Mouse (Mus musculus) heart, embryonic 10.5 days (tissue): Measurements from ENCODE around the gene Ephb1. TPM values are rescaled to one million over a fixed set of nuclear protein-coding genes. Genes with fewer than 3 reads are reported as not detected.

Experiments used
- DNase-seq: peaks from one replicate; pipeline ENCODE4 v3.0.0-alpha.2; 2017; ENCODE audit warnings: low spot score
- H3K27ac ChIP-seq: fragments of 300-500 bp; sonication (generic); 2 replicates; pipeline ENCODE4 v1.5.1; 2016; ENCODE audit warnings: mild to moderate bottlenecking
- H3K27me3 ChIP-seq: fragments of 300-500 bp; sonication (generic); 2 replicates; pipeline ENCODE4 v1.6.1; 2016; ENCODE audit warnings: mild to moderate bottlenecking; ENCODE audit not compliant: poor library complexity, insufficient read depth, severe bottlenecking
- H3K36me3 ChIP-seq: fragments of 300-500 bp; sonication (generic); 2 replicates; pipeline ENCODE4 v1.6.1; 2016; ENCODE audit warnings: mild to moderate bottlenecking, moderate library complexity
- H3K4me1 ChIP-seq: fragments of 300-500 bp; sonication (generic); 2 replicates; pipeline ENCODE4 v1.6.1; 2016; ENCODE audit warnings: mild to moderate bottlenecking
- H3K4me3 ChIP-seq: fragments of 300-500 bp; sonication (generic); 2 replicates; pipeline ENCODE4 v1.5.1; 2016; ENCODE audit warnings: mild to moderate bottlenecking, moderate library complexity
- H3K9me3 ChIP-seq: fragments of 300-500 bp; sonication (generic); 2 replicates; pipeline ENCODE4 v1.6.1; 2016; ENCODE audit warnings: mild to moderate bottlenecking, moderate library complexity
- WGBS: fragments of 180-500 bp; shearing (Covaris S2); methylation state at CpG from one replicate; pipeline ENCODE4 v1.1.7; 2016; 5-methylcytosine and 5-hydroxymethylcytosine counted together
- polyA plus RNA-seq: library from polyadenylated mRNA; unstranded; fragments of >200 nt; fragmentation: Nextera tagmentation; extraction: Ambion mirVana; gene quantifications from 2 replicates; pipeline ENCODE4 v1.2.1, GENCODE M21; 2016

The Ephb1 gene
- polyA plus RNA-seq, 1 experiment from 2014 or later = 1.3 TPM

DNA sequence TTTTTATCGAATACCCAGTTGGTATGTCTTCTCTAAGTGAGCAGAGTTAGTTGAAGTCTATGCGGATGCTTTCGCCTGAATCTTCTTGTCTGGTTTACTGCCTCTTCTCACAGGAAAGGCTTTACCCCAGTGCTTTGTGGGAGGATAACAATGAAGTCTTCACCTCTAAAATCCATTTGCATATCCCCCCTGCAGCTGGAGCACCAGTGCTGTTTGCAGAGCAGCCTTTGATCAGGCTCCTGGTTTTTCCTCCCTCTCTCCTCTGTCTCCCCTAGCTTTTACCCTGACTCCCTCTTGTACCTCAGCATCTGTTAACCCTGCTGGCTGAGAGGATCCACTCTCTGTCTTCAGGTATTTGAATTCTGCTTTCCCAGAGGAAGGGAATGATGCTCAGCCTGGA lies 404.4 kb downstream of the Ephb1 start:
- no peak overlapping the region for H3K27ac ChIP-seq
- no peak overlapping the region for H3K4me3 ChIP-seq
- H3K36me3 ChIP-seq = no peaks in the 10 kb centered on the region
- H3K9me3 ChIP-seq = no peaks in the 10 kb centered on the region
- no peak for DNase-seq
- no peaks in the 10 kb centered on the region for H3K27me3 ChIP-seq
- 29% methylated on average over 3 of the region's 3 CpGs for WGBS
- H3K4me1 ChIP-seq = no peaks in the 10 kb centered on the region

GRCm38 (mm10) chr9:101945814-101946213 lies 408.7 kb downstream of the Ephb1 start:
- DNase-seq = no peak
- H3K36me3 ChIP-seq = no peaks in the 10 kb centered on the region
- no peak overlapping the region for H3K4me3 ChIP-seq
- WGBS = 80% methylated on average over 4 of the region's 4 CpGs
- H3K4me1 ChIP-seq = no peaks in the 10 kb centered on the region
- no peaks in the 10 kb centered on the region for H3K9me3 ChIP-seq
- no peaks in the 10 kb centered on the region for H3K27me3 ChIP-seq
- no peak overlapping the region for H3K27ac ChIP-seq

GRCm38 (mm10) chr9:101945326-101945725 lies 409.2 kb downstream of the Ephb1 start:
- Histone ChIP-seq H3K27ac (no peak overlapping the region), H3K9me3 (no peaks in the 10 kb centered on the region), H3K4me1 (no peaks in the 10 kb centered on the region), H3K36me3 (no peaks in the 10 kb centered on the region), H3K4me3 (no peak overlapping the region), H3K27me3 (no peaks in the 10 kb centered on the region)
- 71% methylated on average over 7 of the region's 7 CpGs for WGBS
- DNase-seq = no peak

DNA sequence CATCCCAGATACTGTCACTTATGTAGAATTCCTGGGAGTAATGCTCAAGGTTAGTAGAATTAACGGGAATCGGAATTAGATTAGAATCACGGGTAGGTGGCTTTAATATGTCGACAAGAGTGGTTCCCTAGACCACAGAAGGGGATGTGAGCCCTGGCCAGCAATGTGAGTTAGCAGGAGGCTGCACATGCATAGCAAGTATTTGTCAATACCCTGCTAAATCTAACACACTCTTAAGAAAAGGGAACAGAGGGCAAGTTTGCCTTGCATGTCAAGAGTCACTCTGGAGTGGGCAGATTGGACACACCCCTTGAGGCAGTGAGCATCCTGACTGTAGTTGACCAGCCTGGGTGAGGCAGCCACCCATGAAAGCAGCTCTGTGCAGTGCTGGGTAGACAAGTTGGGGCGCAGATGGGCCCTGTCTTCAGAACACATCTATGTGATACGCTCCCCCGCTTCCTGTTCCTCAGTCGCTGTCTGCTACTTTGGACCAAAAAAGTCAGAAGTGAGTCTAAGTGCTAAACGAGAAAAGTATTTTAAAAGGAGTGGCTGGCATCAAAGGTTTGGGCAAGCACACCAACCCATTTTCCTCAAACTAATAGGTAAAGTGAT lies 412.3 kb downstream of the Ephb1 start:
- Histone ChIP-seq H3K27ac (no peak overlapping the region), H3K27me3 (no peaks in the 10 kb centered on the region), H3K4me3 (no peak overlapping the region), H3K36me3 (no peaks in the 10 kb centered on the region), H3K9me3 (no peaks in the 10 kb centered on the region), H3K4me1 (0 out of 2 replicates have a peak, but pooled peaks cover 6% of the 10 kb centered on the region)
- 79% methylated on average over 9 of the region's 9 CpGs for WGBS
- no peak for DNase-seq

DNA sequence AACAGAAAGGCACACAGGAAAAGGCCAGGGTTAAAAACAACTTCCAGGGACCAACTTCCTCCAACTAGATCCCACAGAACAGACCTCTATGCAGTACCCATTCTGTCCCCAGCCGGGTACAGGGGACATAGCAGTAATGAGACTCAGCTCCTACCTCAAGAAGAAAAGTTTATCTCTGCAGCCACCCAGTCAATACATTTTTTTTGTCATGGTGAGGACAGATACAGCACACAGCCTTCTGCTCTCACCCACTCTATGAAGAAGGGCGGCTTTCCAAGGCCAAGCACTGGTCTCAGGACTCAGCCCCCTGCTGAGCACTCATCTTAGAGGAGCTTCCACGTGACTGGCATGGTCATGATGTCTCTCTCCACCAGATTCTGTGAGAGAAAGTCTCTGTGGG lies 414.3 kb downstream of the Ephb1 start:
- no peak overlapping the region for H3K27ac ChIP-seq
- no peak overlapping the region for H3K4me3 ChIP-seq
- no peaks in the 10 kb centered on the region for H3K36me3 ChIP-seq
- H3K9me3 ChIP-seq = no peaks in the 10 kb centered on the region
- no peaks in the 10 kb centered on the region for H3K27me3 ChIP-seq
- no peak for DNase-seq
- 45% methylated on average over 3 of the region's 3 CpGs for WGBS
- H3K4me1 ChIP-seq = 0 out of 2 replicates have a peak, but pooled peaks cover 6% of the 10 kb centered on the region

DNA sequence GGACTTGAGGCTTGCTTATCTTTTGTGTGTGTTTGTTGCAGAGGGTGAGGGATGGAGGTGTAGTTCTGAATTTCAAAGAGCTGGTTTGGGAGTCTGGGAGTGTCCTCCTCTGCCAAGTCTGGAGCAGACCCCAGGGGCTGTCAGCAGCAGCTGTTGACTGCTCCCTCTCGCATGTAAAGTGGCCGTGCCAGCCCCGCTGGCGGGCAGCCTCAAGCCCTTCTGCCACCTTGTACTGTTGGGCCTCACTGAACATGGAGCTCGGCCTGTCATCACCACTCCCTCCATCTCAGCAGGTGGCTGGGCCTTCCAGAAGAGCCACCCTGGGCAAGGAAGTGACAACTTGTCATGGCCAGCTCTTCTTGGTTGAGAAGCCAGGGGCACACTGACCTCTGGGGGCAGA lies 415.5 kb downstream of the Ephb1 start:
- Histone ChIP-seq H3K27ac (no peak overlapping the region), H3K4me3 (no peak overlapping the region), H3K4me1 (0 out of 2 replicates have a peak, but pooled peaks cover 6% of the 10 kb centered on the region), H3K9me3 (no peaks in the 10 kb centered on the region), H3K27me3 (no peaks in the 10 kb centered on the region), H3K36me3 (no peaks in the 10 kb centered on the region)
- no peak for DNase-seq
- 47% methylated on average over 5 of the region's 5 CpGs for WGBS

- H3K27me3 ChIP-seq = no peaks in the 10 kb centered on the region
- no peaks in the 10 kb centered on the region for H3K36me3 ChIP-seq
- H3K27ac ChIP-seq = no peak overlapping the region
- no peaks in the 10 kb centered on the region for H3K9me3 ChIP-seq
- 0 out of 2 replicates have a peak, but pooled peaks cover 6% of the 10 kb centered on the region for H3K4me1 ChIP-seq
- no peak overlapping the region for H3K4me3 ChIP-seq
- no peak for DNase-seq
- WGBS = 69% methylated on average over 4 of the region's 4 CpGs
These were observed 416.4 kb downstream of the Ephb1 start for GRCm38 (mm10) chr9:101938066-101938465.

GRCm38 (mm10) chr9:101934887-101935286 lies 419.6 kb downstream of the Ephb1 start:
- H3K4me1 ChIP-seq = 0 out of 2 replicates have a peak, but pooled peaks cover 6% of the 10 kb centered on the region
- no peaks in the 10 kb centered on the region for H3K36me3 ChIP-seq
- 63% methylated on average over 8 of the region's 8 CpGs for WGBS
- no peak for DNase-seq
- no peaks in the 10 kb centered on the region for H3K9me3 ChIP-seq
- H3K27ac ChIP-seq = no peak overlapping the region
- H3K27me3 ChIP-seq = no peaks in the 10 kb centered on the region
- H3K4me3 ChIP-seq = no peak overlapping the region

DNA sequence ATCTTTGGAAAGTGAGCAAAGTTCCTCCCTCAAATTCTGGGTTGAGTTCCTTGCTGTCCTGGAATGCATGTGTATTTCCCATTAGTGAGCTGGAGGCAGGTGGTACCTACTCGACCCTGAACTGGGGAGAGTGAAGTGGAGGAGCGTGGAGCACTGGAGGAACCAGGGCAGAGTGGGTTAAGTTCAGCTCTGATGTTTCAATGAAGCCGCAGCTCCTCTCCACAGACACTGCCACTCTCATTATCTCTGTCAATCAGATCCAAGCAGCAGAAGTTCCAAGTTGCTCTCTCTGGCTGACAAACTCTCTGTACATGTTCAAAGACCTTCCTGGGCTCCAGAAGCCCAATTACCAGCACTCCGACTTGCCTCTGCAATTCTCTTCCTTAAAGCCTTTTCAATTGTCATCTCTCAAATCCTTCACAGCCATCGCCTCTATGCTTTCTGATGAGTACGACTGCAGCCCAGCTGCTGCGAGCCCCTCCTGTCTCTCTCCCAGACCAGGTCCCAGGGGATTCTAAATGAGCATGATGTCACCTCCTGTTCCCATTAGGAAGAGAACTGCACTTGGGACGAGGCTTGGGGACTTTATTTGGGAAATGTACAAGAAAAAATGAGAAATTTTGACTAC lies 420.4 kb downstream of the Ephb1 start:
- no peak for DNase-seq
- Histone ChIP-seq H3K36me3 (no peaks in the 10 kb centered on the region), H3K27me3 (no peaks in the 10 kb centered on the region), H3K27ac (no peak overlapping the region), H3K4me1 (0 out of 2 replicates have a peak, but pooled peaks cover 3% of the 10 kb centered on the region), H3K4me3 (no peak overlapping the region), H3K9me3 (no peaks in the 10 kb centered on the region)
- 63% methylated on average over 8 of the region's 8 CpGs for WGBS

GRCm38 (mm10) chr9:101924829-101925228 lies 429.7 kb downstream of the Ephb1 start:
- Histone ChIP-seq H3K27ac (no peak overlapping the region), H3K4me1 (0 out of 2 replicates have a peak, but pooled peaks cover 5% of the 10 kb centered on the region), H3K27me3 (no peaks in the 10 kb centered on the region; the same call in 1 of the 2 replicates), H3K9me3 (no peaks in the 10 kb centered on the region), H3K4me3 (no peak overlapping the region), H3K36me3 (no peaks in the 10 kb centered on the region)
- no peak for DNase-seq
- 72% methylated on average over 4 of the region's 4 CpGs for WGBS

DNA sequence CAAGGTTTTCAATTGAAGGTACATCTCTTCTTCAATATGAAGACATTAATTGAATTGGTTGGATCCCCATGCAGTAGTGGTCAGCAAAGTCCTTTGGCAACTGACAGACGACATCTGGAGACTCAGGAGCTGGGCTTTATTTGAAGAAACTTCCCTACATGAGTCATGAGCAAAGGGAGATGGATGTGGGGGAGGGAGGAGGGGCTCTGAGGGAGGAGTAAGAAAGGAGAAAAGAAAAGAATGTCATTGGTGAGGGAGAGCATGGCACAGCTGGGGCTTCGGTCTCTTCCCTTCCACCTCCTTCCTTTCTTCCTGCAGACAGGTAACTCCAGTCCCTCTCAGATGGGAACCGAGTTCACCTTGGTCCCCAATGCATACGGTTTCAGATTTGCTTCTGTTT lies 431.6 kb downstream of the Ephb1 start:
- Histone ChIP-seq H3K27ac (no peak overlapping the region), H3K4me1 (0 out of 2 replicates have a peak, but pooled peaks cover 5% of the 10 kb centered on the region), H3K36me3 (no peaks in the 10 kb centered on the region), H3K27me3 (no peaks in the 10 kb centered on the region; the same call in 1 of the 2 replicates), H3K9me3 (no peaks in the 10 kb centered on the region), H3K4me3 (no peak overlapping the region)
- 68% methylated on average over 4 of the region's 4 CpGs for WGBS
- peak; percentile 65 for DNase-seq

- Histone ChIP-seq H3K4me3 (no peak overlapping the region), H3K4me1 (no peaks in the 10 kb centered on the region), H3K36me3 (no peaks in the 10 kb centered on the region), H3K9me3 (no peaks in the 10 kb centered on the region), H3K27ac (no peak overlapping the region), H3K27me3 (no peaks in the 10 kb centered on the region; the same call in 1 of the 2 replicates)
- 79% methylated on average over 5 of the region's 5 CpGs for WGBS
- DNase-seq = peak; percentile 63
These were observed 435.2 kb downstream of the Ephb1 start for GRCm38 (mm10) chr9:101919324-101919723.

DNA sequence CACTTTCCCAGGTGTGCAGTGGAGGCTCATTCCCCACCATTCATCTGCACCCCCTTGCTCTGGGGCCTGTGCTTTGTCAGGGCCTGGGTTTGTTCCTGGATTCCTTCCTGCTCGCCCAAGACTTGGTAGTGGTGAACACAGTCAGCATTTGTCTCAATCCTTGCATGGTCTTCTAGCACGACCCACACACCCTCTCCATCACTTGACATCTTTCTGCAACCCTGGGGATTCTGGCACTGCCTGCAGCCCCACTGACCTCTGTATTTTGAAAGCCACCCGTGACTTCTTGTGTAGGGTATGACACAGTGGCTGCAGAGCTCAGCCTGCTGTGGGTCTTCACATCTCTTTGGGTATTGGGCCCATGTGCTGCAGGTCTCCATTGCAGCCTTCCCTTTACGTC lies 435.7 kb downstream of the Ephb1 start:
- WGBS = 76% methylated on average over 4 of the region's 4 CpGs
- no peaks in the 10 kb centered on the region for H3K4me1 ChIP-seq
- no peaks in the 10 kb centered on the region; the same call in 1 of the 2 replicates for H3K27me3 ChIP-seq
- H3K27ac ChIP-seq = no peak overlapping the region
- H3K36me3 ChIP-seq = no peaks in the 10 kb centered on the region
- peak; percentile 58 for DNase-seq
- no peaks in the 10 kb centered on the region for H3K9me3 ChIP-seq
- H3K4me3 ChIP-seq = no peak overlapping the region
